Mouse (Mus musculus) telencephalon, adult 2 months (tissue): Measurements from ENCODE around the gene Cxcr6.
A peak's percentile ranks its signal among the peaks of the same experiment; 100 is the strongest.

Source experiments
- DNase-seq: peaks from one replicate; pipeline ENCODE4 v3.0.0-alpha.2; 2011; ENCODE audit warnings: low read depth, low spot score

Cxcr6 gene

DNA sequence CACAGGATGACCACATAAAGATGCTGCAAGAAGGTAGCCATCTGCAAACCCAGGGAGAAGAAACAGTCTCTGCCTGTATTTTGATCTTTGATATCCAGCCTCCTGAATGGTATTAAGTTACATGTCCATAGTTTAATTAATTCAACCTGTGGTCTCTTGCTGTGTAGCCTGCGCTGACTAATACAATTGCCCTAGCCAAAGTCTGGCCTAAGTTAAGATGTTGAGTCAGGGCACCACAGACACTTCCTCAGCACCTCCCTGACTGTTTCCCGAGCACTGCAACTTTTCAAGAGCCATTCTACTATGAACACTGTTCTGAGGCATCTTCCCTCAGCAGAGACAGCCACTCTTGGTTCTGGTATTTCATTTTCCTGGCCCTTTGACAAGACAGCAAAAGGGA, 12.3 kb downstream of the Cxcr6 start:
- no peak for DNase-seq

- no peak for DNase-seq
Observed at GRCm38 (mm10) chr9:123826631-123827030, 20.4 kb downstream of the Cxcr6 start.

- no peak for DNase-seq
Observed at GRCm38 (mm10) chr9:123828916-123829315, 22.6 kb downstream of the Cxcr6 start.

- no peak for DNase-seq
Observed at GRCm38 (mm10) chr9:123835851-123836250, 29.6 kb downstream of the Cxcr6 start.

DNA sequence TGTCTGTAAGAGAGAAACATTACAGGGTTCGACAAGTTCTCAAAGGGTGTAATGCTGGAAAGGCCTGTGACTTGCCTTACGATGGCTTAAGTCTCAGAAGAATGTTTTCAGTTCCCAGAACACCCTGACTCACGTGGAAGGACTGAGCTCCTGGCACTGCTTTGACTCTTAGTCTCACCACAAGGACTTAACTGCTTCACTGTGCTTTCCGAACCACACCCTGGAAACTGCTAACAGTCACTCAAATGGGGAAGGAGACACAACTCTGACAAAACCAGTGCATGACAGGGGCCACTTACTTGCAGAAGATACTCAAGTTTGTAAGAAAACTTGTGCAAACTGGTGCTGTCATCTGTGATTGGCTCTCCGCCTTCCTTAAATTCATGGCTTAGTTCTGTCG, 34.0 kb downstream of the Cxcr6 start:
- no peak for DNase-seq

DNA sequence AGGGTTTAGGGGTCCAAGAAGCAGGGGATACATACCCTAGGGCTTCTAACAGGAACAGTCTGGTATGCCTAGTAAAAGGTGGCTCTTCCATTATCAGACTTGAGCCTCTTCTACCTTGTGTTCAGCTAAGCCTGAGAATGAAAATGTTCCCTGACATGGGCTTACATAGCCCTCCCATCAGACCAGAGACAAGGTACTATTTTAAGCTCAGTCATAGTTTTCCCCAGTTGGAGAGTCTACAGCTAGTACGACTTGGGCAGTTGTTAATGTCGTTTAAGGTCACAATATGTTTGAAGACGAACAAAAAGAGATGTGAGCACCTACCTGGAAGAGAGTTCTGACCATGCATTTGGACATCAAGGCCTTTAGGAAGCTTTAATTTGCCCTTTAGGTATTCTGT, 38.2 kb downstream of the Cxcr6 start:
- DNase-seq: no peak

DNA sequence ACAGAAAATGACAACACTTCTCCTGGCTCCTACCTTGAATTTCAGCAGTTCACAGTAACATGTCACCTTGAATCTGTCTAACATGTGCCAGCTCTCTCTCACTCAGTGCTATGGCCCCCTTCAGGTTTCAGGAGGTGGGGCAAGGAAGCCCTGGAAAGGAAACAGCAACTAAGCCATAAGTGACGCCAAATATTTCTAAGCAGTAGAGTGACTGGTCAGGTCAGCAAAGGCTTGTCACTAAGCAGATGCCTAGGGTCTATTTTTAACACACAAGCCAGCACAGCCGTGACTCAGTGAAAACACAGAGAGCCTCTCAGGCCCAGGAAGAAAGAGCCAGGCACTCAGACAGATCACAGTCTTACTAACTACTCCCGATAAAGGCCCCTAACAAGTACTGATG, 38.8 kb downstream of the Cxcr6 start:
- DNase-seq: no peak

DNA sequence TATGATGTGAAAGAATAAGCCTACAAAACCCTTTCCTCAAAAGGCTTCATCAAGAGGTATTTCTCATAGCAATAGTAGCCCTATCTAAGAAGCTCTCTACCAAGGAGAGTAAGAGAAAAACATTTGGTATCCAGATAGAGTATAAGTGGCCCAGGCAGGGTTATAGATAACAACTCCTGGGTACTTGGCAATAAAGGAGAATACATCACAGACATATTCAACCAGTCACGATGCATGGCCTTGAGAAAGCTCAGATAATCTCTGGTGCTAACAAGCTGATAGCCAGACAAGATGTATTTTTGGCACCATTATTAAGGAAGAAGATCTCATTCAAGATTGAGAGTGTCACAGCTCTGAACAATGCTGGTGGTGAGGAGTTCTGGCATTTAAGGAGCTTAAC, 40.2 kb downstream of the Cxcr6 start:
- no peak for DNase-seq

DNA sequence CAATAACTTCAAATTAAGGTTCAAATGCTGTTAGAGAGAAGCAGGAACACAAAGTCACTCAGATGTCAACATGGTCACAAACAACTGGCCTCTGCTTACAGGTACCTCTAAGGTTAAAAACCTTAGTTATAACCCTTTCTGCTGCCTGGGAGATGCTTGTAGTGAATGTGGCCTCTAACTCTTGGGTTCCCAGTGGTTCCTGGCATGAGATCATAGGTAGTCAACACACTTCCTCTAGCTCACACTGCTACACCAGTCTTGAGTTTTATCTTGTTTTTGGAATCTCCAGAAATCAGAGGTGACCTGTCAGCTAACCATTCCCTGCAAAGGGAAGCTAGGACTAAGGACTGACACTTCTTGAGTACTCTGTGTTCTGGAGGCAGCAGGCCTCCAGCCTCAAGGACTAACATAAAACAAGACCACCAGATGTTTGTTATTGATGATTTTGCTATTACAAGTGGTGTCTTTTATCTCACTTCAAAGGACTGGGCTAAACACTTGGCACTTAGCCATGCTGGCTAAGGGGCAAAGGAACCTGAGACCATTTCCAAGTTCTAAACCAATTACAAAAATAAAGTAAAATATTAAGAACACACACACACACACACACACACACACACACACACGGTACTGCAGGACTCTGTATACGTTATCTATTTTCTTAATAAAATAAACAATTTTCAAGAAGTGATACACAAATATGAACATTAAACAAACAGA, 43.9 kb downstream of the Cxcr6 start:
- no peak for DNase-seq

- no peak for DNase-seq
Observed at GRCm38 (mm10) chr9:123850705-123851061, 44.4 kb downstream of the Cxcr6 start.

- no peak for DNase-seq
Observed at GRCm38 (mm10) chr9:123851062-123851712, 44.9 kb downstream of the Cxcr6 start.

DNA sequence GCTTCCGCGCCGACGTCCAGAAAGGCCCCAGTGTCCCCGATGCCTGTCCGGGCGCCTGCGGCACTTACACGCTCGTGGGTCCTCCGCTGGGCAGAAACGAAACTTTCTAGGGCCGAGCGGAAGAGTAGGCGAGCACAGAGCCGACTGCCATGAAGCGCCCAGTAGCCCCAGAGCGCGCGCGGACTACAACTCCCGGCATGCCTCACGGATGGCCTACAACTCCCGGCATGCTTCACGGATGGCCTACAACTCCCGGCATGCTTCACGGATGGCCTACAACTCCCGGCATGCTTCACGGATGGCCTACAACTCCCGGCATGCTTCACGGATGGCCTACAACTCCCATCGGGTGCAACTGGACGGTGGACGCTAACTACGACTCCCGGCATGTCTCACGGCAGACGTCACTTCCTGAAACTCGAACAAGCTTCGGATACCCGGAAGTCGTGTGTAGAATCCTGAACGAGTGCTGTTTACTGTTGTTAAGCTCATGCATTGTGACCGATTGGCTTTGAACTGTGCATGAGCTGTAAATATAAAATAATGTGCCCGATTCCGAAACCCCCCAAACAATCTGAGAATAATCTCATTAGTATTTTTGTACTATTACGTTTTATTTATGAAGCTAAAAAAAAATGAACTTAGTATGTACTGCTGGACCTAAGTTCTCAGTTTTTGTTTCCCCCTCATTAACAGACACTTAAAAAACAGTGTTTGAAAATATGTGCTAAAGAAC, 45.6 kb downstream of the Cxcr6 start, which contains the start of gene Fyco1:
Fyco1 (minus strand) TSS at position 187 of the 736 bp plus-strand sequence.
- peak; percentile 99 for DNase-seq

DNA sequence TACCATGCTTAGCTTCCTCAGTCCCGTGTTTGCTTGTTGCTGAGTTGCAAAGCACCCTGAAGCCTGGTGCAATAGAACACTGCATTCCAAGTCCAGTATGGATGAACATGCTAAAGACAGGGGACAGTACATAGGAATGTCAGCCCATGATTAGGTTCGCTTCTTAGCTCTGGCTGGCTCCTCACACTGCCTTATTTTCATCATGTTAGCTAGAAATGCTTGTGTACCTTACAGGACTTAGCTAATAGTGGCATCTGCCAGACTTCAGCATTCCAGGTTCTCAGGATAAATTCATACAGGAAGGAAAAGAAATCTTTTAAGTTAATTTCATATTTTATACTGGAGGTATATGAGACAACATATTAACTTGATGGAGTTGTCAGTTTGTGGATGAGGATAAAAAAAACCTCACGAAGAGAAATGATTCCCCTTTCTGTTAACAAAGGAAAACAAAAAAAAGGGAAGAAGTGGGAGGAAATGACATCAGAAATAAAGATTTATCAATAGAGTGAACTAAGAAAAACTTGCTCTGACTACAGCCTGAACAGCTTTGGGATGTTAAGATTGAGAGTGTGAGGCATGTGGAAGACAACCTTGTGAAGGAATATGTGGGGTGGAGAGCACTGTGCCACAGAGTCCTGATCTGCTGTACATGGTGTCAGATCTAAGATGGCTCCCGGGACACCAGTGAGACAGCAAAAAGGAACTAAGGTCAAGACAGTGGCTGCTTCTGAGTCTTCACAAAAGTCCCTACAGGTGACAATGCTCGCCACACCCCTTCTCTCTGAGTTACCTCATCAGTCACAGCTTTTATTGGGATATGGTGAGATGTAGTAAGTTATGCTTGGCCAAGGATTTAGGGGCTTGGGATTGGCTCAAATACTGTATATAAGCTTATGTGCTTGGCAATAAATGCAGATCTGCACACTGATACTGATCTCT, 46.4 kb downstream of the Cxcr6 start:
- DNase-seq: no peak

- DNase-seq: no peak
Observed at GRCm38 (mm10) chr9:123856836-123857235, 50.6 kb downstream of the Cxcr6 start.
